Mouse (Mus musculus): ENCODE data around the gene Lrrc32. TPM values are rescaled to one million over a fixed set of nuclear protein-coding genes. Genes with fewer than 3 reads are reported as not detected.

Gene Lrrc32
- total and polyA plus RNA-seq, 2 experiments, result 1.5 to 5.2 TPM

GRCm38 (mm10) chr7:98537967-98538573 is 49.0 kb downstream of the Lrrc32 start:
- 66% methylated on average over 8 of the region's 8 CpGs for WGBS
- Histone ChIP-seq H3K4me1 (ENCODE audit: control insufficient read depth, insufficient read depth, low read length) (no peaks in the 10 kb centered on the region; the same call in 1 of the 2 replicates), H3K9ac (ENCODE audit: low read depth, low read length) (no peak overlapping the region), H3K4me3 (ENCODE audit: insufficient read depth, low read depth, low read length) (no peak overlapping the region), H3K27ac (replicated peaks; ENCODE audit: insufficient read depth, low read depth, low read length) (peak overlapping the region; percentile 22), H3K79me2 (ENCODE audit: control insufficient read depth, insufficient read depth, low read length) (no peaks in the 10 kb centered on the region), H3K27me3 (ENCODE audit: control insufficient read depth, insufficient read depth, low read length) (no peaks in the 10 kb centered on the region), H3K36me3 (ENCODE audit: control insufficient read depth, insufficient read depth, low read length) (no peaks in the 10 kb centered on the region)
- TF ChIP-seq CTCF (IDR thresholded peaks at IDR 0.05; ENCODE audit: low read depth, low read length), result no peak
- TF ChIP-seq POLR2A (IDR thresholded peaks at IDR 0.05; ENCODE audit: extremely low read depth, insufficient read depth, low read length), result no peak
- no peak for DNase-seq (ENCODE audit: extremely low read depth, low read depth, low spot score)

- H3K36me3 ChIP-seq (ENCODE audit: control insufficient read depth, insufficient read depth, low read length), result no peaks in the 10 kb centered on the region
- H3K9ac ChIP-seq (ENCODE audit: low read depth, low read length), result no peak overlapping the region
- H3K4me1 ChIP-seq (ENCODE audit: control insufficient read depth, insufficient read depth, low read length), result no peaks in the 10 kb centered on the region; the same call in 1 of the 2 replicates
- TF ChIP-seq CTCF (IDR thresholded peaks at IDR 0.05; ENCODE audit: low read depth, low read length) (no peak), POLR2A (IDR thresholded peaks at IDR 0.05; ENCODE audit: extremely low read depth, insufficient read depth, low read length) (no peak)
- H3K79me2 ChIP-seq (ENCODE audit: control insufficient read depth, insufficient read depth, low read length), result no peaks in the 10 kb centered on the region
- no peak for DNase-seq (ENCODE audit: extremely low read depth, low read depth, low spot score)
- H3K4me3 ChIP-seq (ENCODE audit: insufficient read depth, low read depth, low read length), result no peak overlapping the region
- no peak overlapping the region for H3K27ac ChIP-seq (replicated peaks; ENCODE audit: insufficient read depth, low read depth, low read length)
- 92% methylated on average over 2 of the region's 2 CpGs for WGBS
- no peaks in the 10 kb centered on the region for H3K27me3 ChIP-seq (ENCODE audit: control insufficient read depth, insufficient read depth, low read length)
These were observed 51.8 kb downstream of the Lrrc32 start for GRCm38 (mm10) chr7:98540879-98541278.

DNA sequence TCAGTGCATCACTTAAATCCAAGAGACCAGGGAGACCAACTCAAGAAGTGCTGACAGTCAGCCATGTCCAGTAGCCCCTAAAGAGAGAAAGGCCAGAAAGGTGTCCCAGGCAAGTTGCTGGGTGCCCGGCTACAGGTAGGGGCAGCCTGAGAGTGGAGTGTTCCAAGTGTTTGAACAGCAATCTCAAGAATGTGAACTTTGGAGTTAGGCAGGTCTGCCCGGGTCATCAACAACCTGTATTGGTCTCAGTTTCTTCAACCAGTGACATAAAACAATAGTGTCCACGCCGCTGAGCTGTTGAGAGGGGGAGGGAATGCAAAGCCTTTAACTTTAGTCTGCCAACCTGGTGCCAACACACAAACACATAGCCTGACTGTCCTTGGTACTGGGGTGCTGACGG is 52.5 kb downstream of the Lrrc32 start:
- WGBS, result 61% methylated on average over 5 of the region's 5 CpGs

DNA sequence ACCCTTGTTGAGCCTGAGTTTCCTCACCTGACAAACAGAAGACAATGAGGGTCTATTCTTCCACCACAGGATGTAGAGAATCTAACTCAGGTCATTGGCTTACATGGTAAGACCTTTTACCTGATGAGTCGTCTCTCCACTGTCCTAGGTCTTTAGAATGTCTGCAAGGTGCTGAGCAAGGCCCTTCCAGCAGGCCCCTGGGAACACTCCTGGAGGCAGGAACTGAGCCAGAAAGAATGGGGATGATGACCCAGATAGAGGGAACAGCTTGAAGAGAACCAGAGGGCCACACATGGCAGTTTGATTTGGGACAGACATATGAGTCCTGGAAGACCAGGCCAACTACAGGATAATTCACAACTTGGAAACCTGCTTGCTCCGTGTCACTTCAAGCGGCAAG is 53.2 kb downstream of the Lrrc32 start:
- Histone ChIP-seq H3K79me2 (ENCODE audit: control insufficient read depth, insufficient read depth, low read length) (no peaks in the 10 kb centered on the region), H3K27me3 (ENCODE audit: control insufficient read depth, insufficient read depth, low read length) (no peaks in the 10 kb centered on the region), H3K36me3 (ENCODE audit: control insufficient read depth, insufficient read depth, low read length) (no peaks in the 10 kb centered on the region), H3K27ac (replicated peaks; ENCODE audit: insufficient read depth, low read depth, low read length) (no peak overlapping the region), H3K4me3 (ENCODE audit: insufficient read depth, low read depth, low read length) (no peak overlapping the region), H3K9ac (ENCODE audit: low read depth, low read length) (no peak overlapping the region), H3K4me1 (ENCODE audit: control insufficient read depth, insufficient read depth, low read length) (no peaks in the 10 kb centered on the region; the same call in 1 of the 2 replicates)
- 96% methylated on average over 3 of the region's 3 CpGs for WGBS
- no peak for TF ChIP-seq CTCF (IDR thresholded peaks at IDR 0.05; ENCODE audit: low read depth, low read length)
- TF ChIP-seq POLR2A (IDR thresholded peaks at IDR 0.05; ENCODE audit: extremely low read depth, insufficient read depth, low read length), result no peak
- no peak for DNase-seq (ENCODE audit: extremely low read depth, low read depth, low spot score)

More for the DNA sequence above, 52.5 kb downstream of the Lrrc32 start:
- H3K4me3 ChIP-seq (ENCODE audit: insufficient read depth, low read depth, low read length), result no peak overlapping the region
- H3K27ac ChIP-seq (replicated peaks; ENCODE audit: insufficient read depth, low read depth, low read length), result no peak overlapping the region
- no peaks in the 10 kb centered on the region for H3K79me2 ChIP-seq (ENCODE audit: control insufficient read depth, insufficient read depth, low read length)
- no peaks in the 10 kb centered on the region; the same call in 1 of the 2 replicates for H3K4me1 ChIP-seq (ENCODE audit: control insufficient read depth, insufficient read depth, low read length)
- H3K9ac ChIP-seq (ENCODE audit: low read depth, low read length), result no peak overlapping the region
- H3K36me3 ChIP-seq (ENCODE audit: control insufficient read depth, insufficient read depth, low read length), result no peaks in the 10 kb centered on the region
- H3K27me3 ChIP-seq (ENCODE audit: control insufficient read depth, insufficient read depth, low read length), result no peaks in the 10 kb centered on the region
- DNase-seq (ENCODE audit: extremely low read depth, low read depth, low spot score), result no peak
- no peak for TF ChIP-seq POLR2A (IDR thresholded peaks at IDR 0.05; ENCODE audit: extremely low read depth, insufficient read depth, low read length)
- TF ChIP-seq CTCF (IDR thresholded peaks at IDR 0.05; ENCODE audit: low read depth, low read length), result no peak

- no peaks in the 10 kb centered on the region for H3K36me3 ChIP-seq (ENCODE audit: control insufficient read depth, insufficient read depth, low read length)
- WGBS, result 83% methylated on average over 6 of the region's 6 CpGs
- no peak for DNase-seq (ENCODE audit: extremely low read depth, low read depth, low spot score)
These were observed 53.7 kb downstream of the Lrrc32 start for GRCm38 (mm10) chr7:98542731-98543142.

DNA sequence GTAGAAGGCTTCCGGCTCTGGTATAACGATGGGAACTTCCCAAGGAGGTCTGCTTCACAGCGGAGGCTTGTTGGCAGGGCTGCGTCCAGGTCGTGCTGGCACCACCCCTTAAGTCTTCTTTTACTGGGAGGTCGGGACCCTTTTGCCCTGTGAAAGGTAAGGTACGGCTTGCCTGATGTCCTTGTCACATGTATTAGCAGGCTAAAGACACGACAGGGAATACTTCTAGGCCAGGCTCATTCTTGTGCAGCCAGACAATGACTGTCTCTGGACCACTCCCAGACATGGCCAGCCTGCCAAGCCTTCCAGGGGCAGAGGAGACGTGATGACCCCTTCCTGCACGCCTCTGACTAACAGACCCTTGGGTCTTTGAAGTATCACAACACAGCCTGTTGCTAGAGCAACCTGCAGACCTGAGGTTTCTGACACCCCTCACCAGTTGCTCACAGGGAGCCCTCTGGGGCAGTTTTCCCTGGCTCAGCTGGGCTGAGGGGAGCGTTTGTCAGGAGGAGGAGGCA is 54.8 kb downstream of the Lrrc32 start:
- Histone ChIP-seq H3K27me3 (ENCODE audit: control insufficient read depth, insufficient read depth, low read length) (no peaks in the 10 kb centered on the region), H3K27ac (replicated peaks; ENCODE audit: insufficient read depth, low read depth, low read length) (no peak overlapping the region), H3K79me2 (ENCODE audit: control insufficient read depth, insufficient read depth, low read length) (no peaks in the 10 kb centered on the region), H3K36me3 (ENCODE audit: control insufficient read depth, insufficient read depth, low read length) (no peaks in the 10 kb centered on the region), H3K9ac (ENCODE audit: low read depth, low read length) (no peak overlapping the region), H3K4me1 (ENCODE audit: control insufficient read depth, insufficient read depth, low read length) (no peaks in the 10 kb centered on the region), H3K4me3 (ENCODE audit: insufficient read depth, low read depth, low read length) (no peak overlapping the region)
- no peak for DNase-seq (ENCODE audit: extremely low read depth, low read depth, low spot score)
- WGBS, result 79% methylated on average over 11 of the region's 11 CpGs
- no peak for TF ChIP-seq POLR2A (IDR thresholded peaks at IDR 0.05; ENCODE audit: extremely low read depth, insufficient read depth, low read length)
- TF ChIP-seq CTCF (IDR thresholded peaks at IDR 0.05; ENCODE audit: low read depth, low read length), result no peak

More at GRCm38 (mm10) chr7:98542731-98543142, 53.7 kb downstream of the Lrrc32 start:
- H3K4me3 ChIP-seq (ENCODE audit: insufficient read depth, low read depth, low read length), result no peak overlapping the region
- H3K79me2 ChIP-seq (ENCODE audit: control insufficient read depth, insufficient read depth, low read length), result no peaks in the 10 kb centered on the region
- H3K9ac ChIP-seq (ENCODE audit: low read depth, low read length), result no peak overlapping the region
- no peaks in the 10 kb centered on the region; the same call in 1 of the 2 replicates for H3K4me1 ChIP-seq (ENCODE audit: control insufficient read depth, insufficient read depth, low read length)
- H3K27ac ChIP-seq (replicated peaks; ENCODE audit: insufficient read depth, low read depth, low read length), result no peak overlapping the region
- no peaks in the 10 kb centered on the region for H3K27me3 ChIP-seq (ENCODE audit: control insufficient read depth, insufficient read depth, low read length)
- no peak for TF ChIP-seq CTCF (IDR thresholded peaks at IDR 0.05; ENCODE audit: low read depth, low read length)
- no peak for TF ChIP-seq POLR2A (IDR thresholded peaks at IDR 0.05; ENCODE audit: extremely low read depth, insufficient read depth, low read length)

Measured in liver, adult 2 months (tissue).